Mouse (Mus musculus) liver, embryonic 16.5 days (tissue): ENCODE measurements around the gene AB124611. TPM values are rescaled to one million over a fixed set of nuclear protein-coding genes. Genes with fewer than 3 reads are reported as not detected.
A peak's percentile ranks its signal among the peaks of the same experiment; 100 is the strongest.
"Not testable (repeated sequence)": the region's sequence is repeated elsewhere in the genome, so short reads cannot be mapped to it uniquely, and the experiment has no call there.

Experiments used
- ATAC-seq: fragments of 200-750 bp; cut with Nextera tagmentation; 2 replicates; pipeline ENCODE4 v1.8.0; 2017; ENCODE audit warnings: low read depth, mild to moderate bottlenecking, moderate number of reproducible peaks, moderate library complexity
- H3K27ac ChIP-seq: fragments of 300-500 bp; sonication (generic); 2 replicates; pipeline ENCODE4 v1.5.1; 2014; ENCODE audit warnings: mild to moderate bottlenecking, low read length
- H3K27me3 ChIP-seq: fragments of 300-500 bp; sonication (generic); 2 replicates; pipeline ENCODE4 v1.6.1; 2014; ENCODE audit warnings: low read depth, low read length, mixed read lengths; ENCODE audit not compliant: control insufficient read depth, insufficient read depth
- H3K36me3 ChIP-seq: fragments of 300-500 bp; sonication (generic); 2 replicates; pipeline ENCODE4 v1.6.1; 2014; ENCODE audit warnings: mild to moderate bottlenecking; ENCODE audit not compliant: control insufficient read depth, insufficient read depth
- H3K4me1 ChIP-seq: fragments of 300-500 bp; sonication (generic); 2 replicates; pipeline ENCODE4 v1.6.1; 2014; ENCODE audit warnings: low read depth, low read length, mixed read lengths; ENCODE audit not compliant: control insufficient read depth
- H3K4me2 ChIP-seq: fragments of 300-500 bp; sonication (generic); 2 replicates; pipeline ENCODE4 v1.6.1; 2014; ENCODE audit warnings: low read depth, low read length, mixed read lengths
- H3K4me3 ChIP-seq: fragments of 300-500 bp; sonication (generic); 2 replicates; pipeline ENCODE4 v1.5.1; 2014; ENCODE audit warnings: low read depth, mild to moderate bottlenecking, low read length
- H3K9ac ChIP-seq: fragments of 300-500 bp; sonication (generic); 2 replicates; pipeline ENCODE4 v1.6.1; 2014; ENCODE audit warnings: low read depth, low read length
- H3K9me3 ChIP-seq: fragments of 300-500 bp; sonication (generic); replicated peaks from 2 replicates; pipeline ENCODE4 v1.6.1; 2016; ENCODE audit warnings: low read length; ENCODE audit not compliant: control insufficient read depth
- WGBS: fragments of 180-500 bp; shearing (Covaris S2); extraction: QIAGEN DNeasy Blood & Tissue Kit; methylation state at CpG from one replicate; pipeline ENCODE4 v1.1.7; 2014; ENCODE audit not compliant: insufficient replicate concordance; 5-methylcytosine and 5-hydroxymethylcytosine counted together
- polyA plus RNA-seq: library from polyadenylated mRNA; unstranded; fragments of >200 nt; fragmentation: Nextera tagmentation; extraction: Ambion mirVana; gene quantifications from 2 replicates; pipeline ENCODE4 v1.2.1, GENCODE M21; 2015

AB124611 gene
- polyA plus RNA-seq, 1 experiment from 2014 or later: 11.3 TPM

DNA sequence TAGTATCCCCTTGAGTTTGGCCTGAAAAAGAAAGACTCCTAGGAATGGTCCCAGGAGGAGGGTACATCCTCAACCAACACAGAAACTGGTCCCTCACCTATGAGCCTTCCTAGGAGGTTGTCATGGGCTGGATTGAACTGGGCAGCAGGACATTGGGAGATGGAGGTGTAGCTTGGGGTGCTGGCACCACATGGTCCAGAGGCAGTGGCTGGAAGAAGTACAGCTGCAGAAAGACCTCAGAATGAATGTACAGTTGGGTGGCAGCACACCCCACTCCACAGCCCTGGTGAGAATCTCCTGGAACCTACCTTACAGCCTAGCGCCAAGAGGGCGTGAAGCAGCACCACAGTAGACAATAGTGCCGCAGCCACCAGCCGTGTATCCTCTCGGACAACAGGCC lies 63.6 kb downstream of the AB124611 start:
- H3K4me1 ChIP-seq: peaks cover 19% of the 10 kb centered on the region
- H3K4me2 ChIP-seq: no peak overlapping the region
- ATAC-seq: no peak
- no peak overlapping the region for H3K9ac ChIP-seq
- H3K27me3 ChIP-seq: no peaks in the 10 kb centered on the region
- no peak overlapping the region for H3K27ac ChIP-seq
- H3K36me3 ChIP-seq: peaks cover 45% of the 10 kb centered on the region
- H3K9me3 ChIP-seq: no peaks in the 10 kb centered on the region
- no peak overlapping the region for H3K4me3 ChIP-seq
- WGBS: 85% methylated on average over 5 of the region's 5 CpGs

DNA sequence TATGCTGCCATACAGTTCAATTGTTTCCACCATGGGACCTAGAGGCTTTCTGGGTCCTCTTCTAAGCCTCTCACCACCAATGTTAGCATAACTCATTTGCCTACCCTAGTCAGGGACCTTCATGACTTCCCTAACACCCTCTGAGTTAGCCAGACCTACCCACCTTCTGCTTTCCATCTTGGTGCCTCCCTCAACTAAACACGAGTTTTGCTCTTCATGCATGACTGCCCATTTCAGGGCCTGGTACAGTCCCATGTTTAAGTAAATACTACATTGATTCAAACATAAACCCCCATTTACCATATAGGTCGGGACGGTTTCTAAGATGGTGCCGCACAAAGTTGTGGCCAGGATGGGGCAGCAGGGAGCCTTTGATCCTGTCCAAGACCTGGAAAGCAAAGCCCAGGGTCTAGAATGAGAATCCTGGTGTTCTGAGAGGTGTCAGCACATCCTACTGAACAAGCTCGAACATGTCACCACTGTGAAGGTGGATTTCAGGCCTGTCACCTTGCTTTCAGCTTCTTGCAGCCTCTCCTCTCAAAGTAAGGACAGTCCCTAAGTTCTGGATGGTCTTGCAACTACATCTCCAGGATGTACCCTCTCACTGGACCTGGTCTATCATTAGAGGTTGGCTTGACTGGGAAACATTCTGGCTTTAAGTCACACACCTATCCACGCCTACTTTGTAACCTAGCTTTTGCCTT lies 65.3 kb downstream of the AB124611 start:
- H3K36me3 ChIP-seq: peaks cover 32% of the 10 kb centered on the region
- no peak overlapping the region for H3K4me2 ChIP-seq
- ATAC-seq: no peak
- H3K4me3 ChIP-seq: no peak overlapping the region
- no peaks in the 10 kb centered on the region for H3K27me3 ChIP-seq
- H3K9me3 ChIP-seq: no peaks in the 10 kb centered on the region
- no peak overlapping the region for H3K9ac ChIP-seq
- H3K4me1 ChIP-seq: peaks cover 24% of the 10 kb centered on the region
- 70% methylated on average over 6 of the region's 6 CpGs for WGBS
- H3K27ac ChIP-seq: no peak overlapping the region

DNA sequence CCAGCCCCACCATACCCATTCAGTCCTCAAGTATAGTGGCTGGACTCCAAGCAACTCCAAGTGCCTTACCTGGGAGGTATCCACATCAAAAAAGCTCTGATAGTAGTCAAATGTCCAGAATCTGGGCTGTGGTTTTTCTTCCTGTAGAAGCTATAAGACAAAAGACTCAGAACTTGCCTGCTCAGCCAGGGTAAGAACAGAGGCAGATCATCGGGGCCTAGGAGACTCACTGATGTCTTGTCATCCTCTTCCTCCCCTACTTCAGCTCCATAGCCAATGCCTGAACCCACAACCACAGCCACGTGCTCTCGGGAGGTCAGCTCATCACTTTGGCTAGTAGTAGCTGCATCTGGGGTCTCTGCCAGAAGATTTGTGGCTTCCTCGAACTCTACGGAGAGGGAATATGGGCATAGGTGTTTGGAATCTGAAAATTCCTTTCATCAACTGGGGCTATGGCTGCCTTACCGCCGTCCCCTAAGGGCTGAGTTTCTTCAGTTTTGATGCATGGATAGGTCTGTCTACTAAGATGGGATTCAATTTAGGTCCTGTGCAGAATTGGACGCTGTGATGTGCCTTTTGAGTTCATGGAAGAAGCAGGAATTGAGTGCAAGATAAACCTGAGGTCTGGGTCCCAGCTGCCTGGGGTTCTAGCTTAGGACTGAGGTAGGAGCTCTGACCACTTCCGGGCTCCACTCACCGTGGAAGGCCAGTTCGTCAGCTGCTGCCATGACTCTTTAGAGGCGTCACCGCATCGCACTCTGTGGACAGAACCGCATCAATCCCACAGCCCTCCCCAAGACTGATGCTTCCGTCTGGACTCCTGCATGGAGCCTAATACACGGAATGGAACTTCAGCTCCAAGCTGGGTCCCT lies 66.1 kb downstream of the AB124611 start:
- Histone ChIP-seq H3K4me2 (peak overlapping the region; percentile 97), H3K27ac (peak overlapping the region; percentile 64), H3K9ac (peak overlapping the region; percentile 91), H3K4me3 (peak overlapping the region; percentile 93), H3K9me3 (no peaks in the 10 kb centered on the region), H3K36me3 (peaks cover 25% of the 10 kb centered on the region), H3K27me3 (no peaks in the 10 kb centered on the region), H3K4me1 (peaks cover 24% of the 10 kb centered on the region)
- ATAC-seq: peak; percentile 31
- 14% methylated on average over 17 of the region's 17 CpGs for WGBS

DNA sequence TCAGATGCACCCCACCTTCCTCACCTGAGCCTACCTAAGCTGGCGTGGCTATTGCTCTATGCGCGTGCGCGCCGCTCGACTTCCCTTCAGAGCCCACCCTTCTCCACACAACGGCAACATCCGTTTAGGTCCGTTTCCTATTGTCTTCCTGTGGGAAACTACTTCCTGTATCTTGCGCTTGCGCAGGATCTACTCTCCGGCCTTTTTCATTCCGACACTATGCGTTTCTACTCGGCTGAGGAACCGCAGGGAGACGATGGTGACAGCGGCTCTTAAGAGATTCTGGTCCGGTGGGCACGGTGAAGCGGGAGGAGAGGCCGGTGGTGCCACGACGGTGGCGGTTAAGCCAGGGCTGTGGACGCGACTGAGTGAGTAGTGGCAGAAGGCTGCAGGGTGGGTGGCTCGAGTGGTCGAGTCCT lies 66.7 kb downstream of the AB124611 start, which contains the start of the genes Timm29 and Yipf2:
Timm29 (plus strand) TSS at position 20 of the 419 bp plus-strand sequence.
Yipf2 (minus strand) TSS at position 126 of the 419 bp plus-strand sequence.
- Histone ChIP-seq H3K27ac (peak within 1 kb of the TSS; percentile 87), H3K4me3 (peak within 1 kb of the TSS; percentile 93), H3K4me2 (peak within 1 kb of the TSS; percentile 97), H3K27me3 (no peaks in the 10 kb centered on the region), H3K9ac (peak within 1 kb of the TSS; percentile 91), H3K9me3 (no peaks in the 10 kb centered on the region), H3K4me1 (peaks cover 24% of the 10 kb centered on the region), H3K36me3 (peaks cover 19% of the 10 kb centered on the region)
- WGBS: under 1% methylated on average over 30 of the region's 30 CpGs
- ATAC-seq: peak; percentile 85

DNA sequence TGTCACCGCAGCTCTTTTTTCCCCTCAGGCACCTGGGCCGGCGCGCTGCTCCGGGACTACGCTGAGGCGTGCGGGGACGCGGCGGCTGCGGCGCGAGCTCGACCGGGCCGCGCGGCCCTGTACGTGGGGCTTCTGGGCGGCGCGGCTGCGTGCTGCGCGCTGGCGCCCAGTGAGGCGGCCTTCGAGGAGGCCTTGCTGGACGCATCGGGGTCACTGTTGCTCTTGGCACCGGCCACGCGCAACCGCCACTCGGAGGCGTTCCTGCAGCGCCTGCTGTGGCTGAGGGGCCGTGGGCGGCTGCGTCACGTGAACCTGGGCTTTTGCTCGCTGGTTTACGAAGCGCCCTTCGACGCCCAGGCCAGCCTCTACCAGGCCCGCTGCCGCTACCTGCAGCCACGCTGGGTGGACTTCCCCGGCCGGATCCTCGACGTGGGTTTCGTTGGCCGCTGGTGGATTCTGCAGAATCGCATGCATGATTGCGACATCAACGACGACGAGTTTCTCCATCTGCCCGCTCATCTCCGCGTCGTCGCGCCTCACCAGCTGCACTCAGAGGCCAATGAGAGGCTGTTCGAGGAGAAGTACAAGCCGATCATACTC lies 67.2 kb downstream of the AB124611 start:
- H3K9ac ChIP-seq: peak overlapping the region; percentile 91
- peak overlapping the region; percentile 93 for H3K4me3 ChIP-seq
- peak; percentile 68 for ATAC-seq
- peak overlapping the region; percentile 87 for H3K27ac ChIP-seq
- peak overlapping the region; percentile 97 for H3K4me2 ChIP-seq
- no peaks in the 10 kb centered on the region for H3K9me3 ChIP-seq
- H3K36me3 ChIP-seq: peaks cover 14% of the 10 kb centered on the region
- H3K27me3 ChIP-seq: no peaks in the 10 kb centered on the region
- peaks cover 24% of the 10 kb centered on the region for H3K4me1 ChIP-seq
- under 1% methylated on average over 65 of the region's 69 CpGs for WGBS

DNA sequence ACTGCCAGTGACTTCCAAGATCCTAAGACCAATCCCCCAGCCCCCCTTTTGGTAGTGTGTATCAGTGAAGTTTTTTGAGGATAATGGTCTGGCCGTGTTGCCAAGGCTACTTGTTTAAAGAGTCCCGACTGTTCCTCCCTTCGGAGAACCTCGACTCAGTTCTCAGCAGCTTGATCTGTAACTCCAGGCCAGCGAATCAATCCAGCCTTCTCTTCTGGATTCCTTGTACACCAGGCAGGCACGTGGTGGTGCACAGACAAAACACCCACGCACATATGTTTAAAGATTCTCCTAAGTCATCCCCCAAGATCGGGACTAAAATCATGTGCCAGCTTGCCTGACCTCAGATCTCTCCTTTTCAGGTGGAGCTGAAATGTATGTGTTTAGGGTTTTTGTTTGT lies 68.4 kb downstream of the AB124611 start:
- H3K4me1 ChIP-seq: peaks cover 24% of the 10 kb centered on the region
- not testable (repeated sequence) for H3K27ac ChIP-seq, H3K9ac ChIP-seq, H3K27me3 ChIP-seq, H3K9me3 ChIP-seq, H3K4me3 ChIP-seq, H3K36me3 ChIP-seq, ATAC-seq
- H3K4me2 ChIP-seq: peak overlapping the region; percentile 97
- WGBS: 79% methylated on average over 8 of the region's 8 CpGs

DNA sequence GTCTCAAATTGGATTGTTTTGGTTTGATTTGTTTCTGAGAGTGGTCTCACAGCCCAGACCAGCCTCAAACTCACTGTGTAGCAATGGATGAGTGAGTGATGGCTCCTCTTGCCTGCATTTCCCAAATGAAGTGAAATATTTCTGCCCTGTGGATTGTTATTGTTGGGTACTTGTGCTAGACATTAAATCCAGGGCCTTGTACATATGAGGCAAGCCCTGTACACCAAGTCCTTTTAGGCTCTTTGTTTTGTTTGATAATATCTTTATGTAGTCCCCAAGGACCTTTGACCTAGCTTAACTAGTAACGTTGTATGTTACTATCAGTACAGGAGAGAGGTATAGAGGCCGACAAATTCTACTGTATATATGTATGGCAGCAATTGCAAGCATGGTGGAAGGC lies 68.9 kb downstream of the AB124611 start:
- Histone ChIP-seq H3K4me1 (peaks cover 27% of the 10 kb centered on the region), H3K9ac (no peak overlapping the region), H3K36me3 (no peaks in the 10 kb centered on the region; the same call in 1 of the 2 replicates), H3K27me3 (no peaks in the 10 kb centered on the region), H3K9me3 (no peaks in the 10 kb centered on the region), H3K4me3 (no peak overlapping the region), H3K4me2 (no peak overlapping the region), H3K27ac (no peak overlapping the region)
- WGBS: 81% methylated on average over 2 of the region's 2 CpGs
- no peak for ATAC-seq
